Mouse (Mus musculus) MEL (cell line): ENCODE measurements around the gene Larp7. TPM values are rescaled to one million over a fixed set of nuclear protein-coding genes. Genes with fewer than 3 reads are reported as not detected.

Experiments used
- DNase-seq: peaks from one replicate; pipeline ENCODE4 v3.0.0; 2011; ENCODE audit warnings: low read depth, low spot score
- H3K27ac ChIP-seq: 2 replicates; pipeline ENCODE4 v1.5.1; 2012; ENCODE audit warnings: low read depth, mild to moderate bottlenecking, control low read depth, low read length, moderate library complexity; ENCODE audit not compliant: control insufficient read depth
- H3K27me3 ChIP-seq, 2 experiments: fragments of 150-350 bp in 1 of 2; sonication (generic) in 1 of 2; 2 replicates each; pipeline ENCODE4 v1.6.1; 2012; ENCODE audit warnings: low read length in 2 of 2, mild to moderate bottlenecking in 2 of 2, improper control_type of control experiment in 1 of 2, moderate library complexity in 1 of 2; ENCODE audit not compliant: insufficient read depth in 2 of 2, control insufficient read depth in 1 of 2
- H3K36me3 ChIP-seq, 2 experiments: 2 replicates each; pipeline ENCODE4 v1.6.1; 2012 to 2014; ENCODE audit warnings: low read length in 2 of 2, improper control_type of control experiment in 1 of 2, inconsistent platforms in 1 of 2, mild to moderate bottlenecking in 1 of 2; ENCODE audit not compliant: insufficient read depth in 2 of 2, control insufficient read depth in 1 of 2
- H3K4me1 ChIP-seq, 2 experiments: fragments of 150-350 bp in 1 of 2; sonication (generic) in 1 of 2; 2 replicates each; pipeline ENCODE4 v1.6.1; 2012; ENCODE audit warnings: low read length in 2 of 2, improper control_type of control experiment in 1 of 2, mild to moderate bottlenecking in 1 of 2; ENCODE audit not compliant: insufficient read depth in 2 of 2, control insufficient read depth in 1 of 2
- H3K4me3 ChIP-seq, 2 experiments: fragments of 150-350 bp in 1 of 2; sonication (generic) in 1 of 2; 2 replicates each; pipeline ENCODE4 v1.5.1; 2012; ENCODE audit warnings: low read depth in 2 of 2, low read length in 2 of 2, mild to moderate bottlenecking in 2 of 2, moderate library complexity in 2 of 2, control low read depth in 1 of 2, improper control_type of control experiment in 1 of 2; ENCODE audit not compliant: control insufficient read depth in 1 of 2, insufficient read depth in 1 of 2
- H3K79me2 ChIP-seq: 2 replicates; pipeline ENCODE4 v1.6.1; 2012; ENCODE audit warnings: mild to moderate bottlenecking, low read length, moderate library complexity; ENCODE audit not compliant: control insufficient read depth, poor library complexity, insufficient read depth
- H3K9ac ChIP-seq: 2 replicates; pipeline ENCODE4 v1.6.1; 2012; ENCODE audit warnings: low read depth, mild to moderate bottlenecking, control low read depth, low read length, moderate library complexity; ENCODE audit not compliant: control insufficient read depth, poor library complexity, severe bottlenecking
- H3K9me3 ChIP-seq: fragments of 150-350 bp; sonication (generic); replicated peaks from 2 replicates; pipeline ENCODE4 v1.6.1; 2012; ENCODE audit warnings: mild to moderate bottlenecking, low read length, improper control_type of control experiment, moderate library complexity; ENCODE audit not compliant: insufficient read depth
- BHLHE40 ChIP-seq: IDR thresholded peaks from 2 replicates; pipeline ENCODE4 v1.6.1; 2012; ENCODE audit warnings: low read depth, mild to moderate bottlenecking, inconsistent platforms, low read length, improper control_type of control experiment, borderline replicate concordance
- CHD1 ChIP-seq: IDR thresholded peaks from 2 replicates; pipeline ENCODE4 v1.6.1; 2012; ENCODE audit warnings: low read depth, mild to moderate bottlenecking, inconsistent platforms, low read length, improper control_type of control experiment
- CHD2 ChIP-seq: IDR thresholded peaks from 2 replicates; pipeline ENCODE4 v1.6.1; 2011; ENCODE audit warnings: low read length, improper control_type of control experiment
- CTCF ChIP-seq, 3 experiments: IDR thresholded peaks in 2 of 3; conservative IDR thresholded peaks in 1 of 3; 2 replicates each; pipeline ENCODE4 v1.5.1; 2011 to 2012; ENCODE audit warnings: low read length in 3 of 3, low read depth in 2 of 3, mild to moderate bottlenecking in 2 of 3, improper control_type of control experiment in 1 of 3, inconsistent platforms in 1 of 3, mixed read lengths in 1 of 3, moderate library complexity in 1 of 3; ENCODE audit not compliant: control insufficient read depth in 1 of 3, insufficient read depth in 1 of 3, poor library complexity in 1 of 3, severe bottlenecking in 1 of 3
- E2F4 ChIP-seq: IDR thresholded peaks from 2 replicates; pipeline ENCODE4 v1.6.1; 2011; ENCODE audit warnings: low read depth, low read length, improper control_type of control experiment, borderline replicate concordance
- ELF1 ChIP-seq: IDR thresholded peaks from 2 replicates; pipeline ENCODE4 v1.6.1; 2014; ENCODE audit warnings: low read depth, mild to moderate bottlenecking, inconsistent platforms, low read length, improper control_type of control experiment, moderate library complexity
- EP300 ChIP-seq, 2 experiments: IDR thresholded peaks; 2 replicates each; pipeline ENCODE4 v1.6.1; 2011; ENCODE audit warnings: improper control_type of control experiment in 2 of 2, low read length in 2 of 2, low read depth in 1 of 2, mild to moderate bottlenecking in 1 of 2
- ETS1 ChIP-seq: IDR thresholded peaks from 2 replicates; pipeline ENCODE4 v1.6.1; 2012; ENCODE audit warnings: low read depth, mild to moderate bottlenecking, inconsistent platforms, low read length, improper control_type of control experiment, moderate library complexity
- GABPA ChIP-seq: IDR thresholded peaks from 2 replicates; pipeline ENCODE4 v1.6.1; 2012; ENCODE audit warnings: low read depth, mild to moderate bottlenecking, inconsistent platforms, low read length, improper control_type of control experiment, moderate library complexity
- GATA1 ChIP-seq: IDR thresholded peaks from 2 replicates; pipeline ENCODE4 v1.6.1; 2011; ENCODE audit warnings: low read depth, low read length, improper control_type of control experiment
- HCFC1 ChIP-seq: IDR thresholded peaks from 2 replicates; pipeline ENCODE4 v1.6.1; 2012; ENCODE audit warnings: low read depth, mild to moderate bottlenecking, inconsistent platforms, low read length, improper control_type of control experiment, moderate library complexity
- JUND ChIP-seq: IDR thresholded peaks from 2 replicates; pipeline ENCODE4 v1.6.1; 2011; ENCODE audit warnings: low read depth, mild to moderate bottlenecking, improper control_type of control experiment, low read length
- KAT2A ChIP-seq: conservative IDR thresholded peaks from 2 replicates; pipeline ENCODE4 v1.6.1; 2012; ENCODE audit warnings: low read depth, low read length, improper control_type of control experiment, inconsistent platforms
- MAFK ChIP-seq: IDR thresholded peaks from 2 replicates; pipeline ENCODE4 v1.6.1; 2011; ENCODE audit warnings: low read depth, mild to moderate bottlenecking, low read length, improper control_type of control experiment, borderline replicate concordance
- MAX ChIP-seq: IDR thresholded peaks from 2 replicates; pipeline ENCODE4 v1.6.1; 2011; ENCODE audit warnings: low read length, improper control_type of control experiment
- MAZ ChIP-seq: IDR thresholded peaks from 2 replicates; pipeline ENCODE4 v1.6.1; 2012; ENCODE audit warnings: low read depth, mild to moderate bottlenecking, inconsistent platforms, low read length, improper control_type of control experiment
- MXI1 ChIP-seq: IDR thresholded peaks from 2 replicates; pipeline ENCODE4 v1.6.1; 2011; ENCODE audit warnings: mild to moderate bottlenecking, low read depth, low read length, improper control_type of control experiment
- MYB ChIP-seq: IDR thresholded peaks from 2 replicates; pipeline ENCODE4 v1.6.1; 2011; ENCODE audit warnings: mild to moderate bottlenecking, low read depth, low read length, improper control_type of control experiment
- MYC ChIP-seq: IDR thresholded peaks from 2 replicates; pipeline ENCODE4 v1.6.1; 2011; ENCODE audit warnings: low read depth, mild to moderate bottlenecking, low read length, improper control_type of control experiment, moderate library complexity
- NELFE ChIP-seq: IDR thresholded peaks from 2 replicates; pipeline ENCODE4 v1.6.1; 2011; ENCODE audit warnings: low read depth, low read length, improper control_type of control experiment
- NRF1 ChIP-seq: IDR thresholded peaks from 2 replicates; pipeline ENCODE4 v1.6.1; 2014; ENCODE audit warnings: low read depth, mild to moderate bottlenecking, inconsistent platforms, low read length, improper control_type of control experiment, moderate library complexity; ENCODE audit not compliant: poor library complexity, insufficient read depth, severe bottlenecking
- POLR2A ChIP-seq, 2 experiments: IDR thresholded peaks; 2 replicates each; pipeline ENCODE4 v1.6.1; 2011 to 2012; ENCODE audit warnings: low read length in 2 of 2, mild to moderate bottlenecking in 2 of 2, control low read depth in 1 of 2, improper control_type of control experiment in 1 of 2, low read depth in 1 of 2, moderate library complexity in 1 of 2; ENCODE audit not compliant: control insufficient read depth in 1 of 2, insufficient read depth in 1 of 2, poor library complexity in 1 of 2
- POLR2AphosphoS2 ChIP-seq: IDR thresholded peaks from 2 replicates; pipeline ENCODE4 v1.6.1; 2011; ENCODE audit warnings: low read length, improper control_type of control experiment
- POLR2AphosphoS5 ChIP-seq: IDR thresholded peaks from 2 replicates; pipeline ENCODE4 v1.6.1; 2012; ENCODE audit warnings: low read depth, borderline replicate concordance, mild to moderate bottlenecking, inconsistent platforms, low read length, moderate library complexity, mixed read lengths
- RAD21 ChIP-seq: IDR thresholded peaks from 2 replicates; pipeline ENCODE4 v1.6.1; 2011; ENCODE audit warnings: mild to moderate bottlenecking, low read depth, low read length, improper control_type of control experiment
- RCOR1 ChIP-seq: IDR thresholded peaks from 2 replicates; pipeline ENCODE4 v1.6.1; 2012; ENCODE audit warnings: low read depth, mild to moderate bottlenecking, inconsistent platforms, low read length, improper control_type of control experiment
- SIN3A ChIP-seq: IDR thresholded peaks from 2 replicates; pipeline ENCODE4 v1.6.1; 2012; ENCODE audit warnings: low read length, improper control_type of control experiment, inconsistent platforms
- SMC3 ChIP-seq: IDR thresholded peaks from 2 replicates; pipeline ENCODE4 v1.6.1; 2011; ENCODE audit warnings: low read depth, low read length, improper control_type of control experiment
- TAL1 ChIP-seq: IDR thresholded peaks from 2 replicates; pipeline ENCODE4 v1.6.1; 2012; ENCODE audit warnings: mild to moderate bottlenecking, inconsistent platforms, low read length, moderate library complexity, mixed read lengths
- TBP ChIP-seq: IDR thresholded peaks from 2 replicates; pipeline ENCODE4 v1.8.0; 2011; ENCODE audit warnings: low read depth, low read length, improper control_type of control experiment
- TCF12 ChIP-seq: IDR thresholded peaks from 2 replicates; pipeline ENCODE4 v1.6.1; 2014; ENCODE audit warnings: low read depth, mild to moderate bottlenecking, inconsistent platforms, low read length, improper control_type of control experiment, moderate library complexity
- USF1 ChIP-seq: IDR thresholded peaks from 2 replicates; pipeline ENCODE4 v1.6.1; 2014; ENCODE audit warnings: low read depth, mild to moderate bottlenecking, inconsistent platforms, low read length, improper control_type of control experiment, moderate library complexity
- USF2 ChIP-seq, 2 experiments: IDR thresholded peaks; 2 replicates each; pipeline ENCODE4 v1.6.1; 2011 to 2012; ENCODE audit warnings: improper control_type of control experiment in 2 of 2, low read length in 2 of 2, borderline replicate concordance in 1 of 2, inconsistent platforms in 1 of 2, low read depth in 1 of 2, mild to moderate bottlenecking in 1 of 2; ENCODE audit not compliant: insufficient read depth in 1 of 2
- ZC3H11A ChIP-seq: IDR thresholded peaks from 2 replicates; pipeline ENCODE4 v1.6.1; 2012; ENCODE audit warnings: low read depth, mild to moderate bottlenecking, inconsistent platforms, low read length, improper control_type of control experiment
- ZMIZ1 ChIP-seq: IDR thresholded peaks from 2 replicates; pipeline ENCODE4 v1.6.1; 2012; ENCODE audit warnings: low read depth, mild to moderate bottlenecking, inconsistent platforms, low read length, improper control_type of control experiment, moderate library complexity
- polyA plus RNA-seq, 2 experiments: library from polyadenylated mRNA; stranded (reverse) in 1 of 2; unstranded in 1 of 2; fragments of >175 nt in 1 of 2; fragments of >200 nt in 1 of 2; gene quantifications; 2 replicates each; pipeline versions ENCODE4 v1.2.1 to v1.2.4; 2012; ENCODE audit warnings: low replicate concordance in 2 of 2, low read depth in 1 of 2; ENCODE audit not compliant: insufficient read length in 2 of 2, insufficient read depth in 1 of 2, missing spikeins in 1 of 2
- total RNA-seq: library from RNA; depleted of rRNA; stranded (reverse); fragments of 300-350 nt; gene quantifications from 2 replicates; pipeline ENCODE4 v1.2.3, GENCODE M21; 2012

Larp7 gene
- total and polyA plus RNA-seq, 3 experiments, result 50.5 to 252 (median 61.3) TPM

GRCm38 (mm10) chr3:127554723-127555122 lies 1.6 kb upstream of the Larp7 start:
- no peaks in the 10 kb centered on the region for H3K27me3 ChIP-seq
- no peaks in the 10 kb centered on the region for H3K9me3 ChIP-seq
- H3K9ac ChIP-seq, result peak overlapping the region; percentile 86; the same call in 1 of the 2 replicates
- H3K79me2 ChIP-seq, result peaks cover 25% of the 10 kb centered on the region
- peaks cover 0 to 2% of the 10 kb centered on the region in 2 experiments; a peak in 1 of 4 replicates for H3K4me1 ChIP-seq
- no peak overlapping the region for H3K27ac ChIP-seq
- peaks cover 7 to 13% of the 10 kb centered on the region in 2 experiments for H3K36me3 ChIP-seq
- TF ChIP-seq TAL1 (no peak), MXI1 (no peak), CTCF (IDR thresholded peaks at IDR 0.05 in 2 of 3, conservative IDR thresholded peaks at IDR 0.05 in 1 of 3; ENCODE audit: control insufficient read depth in 1 of 3, insufficient read depth in 1 of 3, low read depth in 2 of 3, low read length in 3 of 3, poor library complexity in 1 of 3, severe bottlenecking in 1 of 3) (peak in 1 of 3 experiments; percentile 55; a peak in 2 of 6 replicates), MAFK (no peak), ZC3H11A (0 out of 2 replicates have a peak, but pooled peaks have one; percentile 14), EP300 (IDR thresholded peaks at IDR 0.05; ENCODE audit: low read depth in 1 of 2, low read length in 2 of 2) (no peak), E2F4 (no peak), RCOR1 (no peak), BHLHE40 (no peak), NRF1 (no peak), ETS1 (no peak), GATA1 (no peak), JUND (no peak), TBP (no peak), ELF1 (no peak), NELFE (no peak), POLR2A (IDR thresholded peaks at IDR 0.05; ENCODE audit: control insufficient read depth in 1 of 2, insufficient read depth in 1 of 2, low read depth in 1 of 2, low read length in 2 of 2, poor library complexity in 1 of 2) (no peak), SMC3 (peak; percentile 49), SIN3A (peak; percentile 41), POLR2AphosphoS5 (no peak), CHD2 (no peak), MYC (no peak), TCF12 (no peak), USF1 (no peak), USF2 (IDR thresholded peaks at IDR 0.05; ENCODE audit: borderline replicate concordance in 1 of 2, insufficient read depth in 1 of 2, low read depth in 1 of 2, low read length in 2 of 2) (no peak), RAD21 (peak; percentile 49), MAZ (no peak), POLR2AphosphoS2 (no peak), MYB (no peak), GABPA (no peak), MAX (no peak), CHD1 (no peak), HCFC1 (no peak), ZMIZ1 (no peak), KAT2A (no peak)
- H3K4me3 ChIP-seq, result peak overlapping the region; percentile 22 to 23; a peak in 1 of 4 replicates
- peak; percentile 40 for DNase-seq
